Mouse (Mus musculus): ENCODE measurements around the gene Ntmt1. TPM values are rescaled to one million over a fixed set of nuclear protein-coding genes. Genes with fewer than 3 reads are reported as not detected.
A peak's percentile ranks its signal among the peaks of the same experiment; 100 is the strongest.

Gene Ntmt1
- polyA plus RNA-seq, 1 experiment from 2014 or later: 30.2 TPM

DNA sequence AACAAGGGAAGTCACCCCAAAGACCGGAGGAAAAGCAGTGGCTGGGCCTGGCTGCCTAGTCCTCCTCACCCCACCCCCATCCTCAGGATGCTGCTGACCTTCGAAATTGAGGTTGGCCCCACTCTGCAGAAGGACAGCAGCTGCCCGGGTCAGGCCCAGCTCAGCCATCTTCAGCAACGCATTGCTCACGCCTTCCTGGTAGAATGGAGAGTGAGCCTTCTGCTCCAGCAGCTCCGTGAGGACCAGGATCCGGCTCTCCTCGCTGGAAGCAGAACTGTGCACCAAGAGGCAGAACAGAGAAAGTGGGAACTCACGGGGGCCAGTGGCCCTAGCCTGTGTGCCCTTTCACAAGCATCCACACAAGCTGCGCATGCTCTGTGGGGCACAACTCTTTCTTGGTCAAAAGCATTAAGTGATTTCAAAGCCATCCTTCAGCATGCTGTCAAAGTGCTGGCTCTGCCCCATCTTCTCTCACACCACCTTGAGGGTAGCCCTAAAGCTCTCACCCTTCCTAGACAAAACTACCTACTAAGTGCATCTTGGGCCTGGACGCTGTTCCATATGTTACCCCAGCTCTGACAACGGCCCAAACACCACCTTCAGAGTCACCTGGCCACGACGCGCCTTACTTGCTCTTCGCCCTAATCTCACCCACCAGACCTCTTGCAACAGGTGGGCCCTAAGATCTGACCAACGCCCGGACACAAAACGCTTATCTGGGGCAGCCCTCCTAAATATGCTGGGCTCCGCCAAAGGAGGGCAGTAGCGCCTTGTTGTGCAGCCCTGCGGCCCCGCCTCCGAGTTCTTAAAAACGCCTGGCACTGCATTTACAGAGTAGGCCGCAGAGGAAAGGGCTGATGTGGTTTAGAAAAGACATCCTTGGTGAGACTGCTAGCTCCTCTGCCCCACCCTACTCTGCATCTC lies 19.5 kb downstream of the Ntmt1 start:
- TF ChIP-seq EP300 (IDR thresholded peaks at IDR 0.05; ENCODE audit: low read depth) (peak; percentile 94), CTCF (IDR thresholded peaks at IDR 0.05; ENCODE audit: low read depth) (peak; percentile 70)
- DNase-seq: peak; percentile 84
- H3K36me3 ChIP-seq (replicated peaks; ENCODE audit: insufficient read depth, low read length): peaks cover 46% of the 10 kb centered on the region
- H3K27me3 ChIP-seq (ENCODE audit: insufficient read depth, low read length): no peaks in the 10 kb centered on the region
- peak; percentile 77 for ATAC-seq
- peak overlapping the region; percentile 87 for H3K4me3 ChIP-seq (ENCODE audit: low read depth, low read length)
- H3K9ac ChIP-seq (replicated peaks): peak overlapping the region; percentile 90
- H3K4me2 ChIP-seq (ENCODE audit: low read depth, low read length): peak overlapping the region; percentile 83
- no peaks in the 10 kb centered on the region for H3K9me3 ChIP-seq (ENCODE audit: low read length)
- peaks cover 23% of the 10 kb centered on the region for H3K4me1 ChIP-seq (ENCODE audit: insufficient read depth)
- H3K27ac ChIP-seq (ENCODE audit: low read depth): peak overlapping the region; percentile 94
- WGBS (ENCODE audit: insufficient replicate concordance): 30% methylated on average over 26 of the region's 26 CpGs

DNA sequence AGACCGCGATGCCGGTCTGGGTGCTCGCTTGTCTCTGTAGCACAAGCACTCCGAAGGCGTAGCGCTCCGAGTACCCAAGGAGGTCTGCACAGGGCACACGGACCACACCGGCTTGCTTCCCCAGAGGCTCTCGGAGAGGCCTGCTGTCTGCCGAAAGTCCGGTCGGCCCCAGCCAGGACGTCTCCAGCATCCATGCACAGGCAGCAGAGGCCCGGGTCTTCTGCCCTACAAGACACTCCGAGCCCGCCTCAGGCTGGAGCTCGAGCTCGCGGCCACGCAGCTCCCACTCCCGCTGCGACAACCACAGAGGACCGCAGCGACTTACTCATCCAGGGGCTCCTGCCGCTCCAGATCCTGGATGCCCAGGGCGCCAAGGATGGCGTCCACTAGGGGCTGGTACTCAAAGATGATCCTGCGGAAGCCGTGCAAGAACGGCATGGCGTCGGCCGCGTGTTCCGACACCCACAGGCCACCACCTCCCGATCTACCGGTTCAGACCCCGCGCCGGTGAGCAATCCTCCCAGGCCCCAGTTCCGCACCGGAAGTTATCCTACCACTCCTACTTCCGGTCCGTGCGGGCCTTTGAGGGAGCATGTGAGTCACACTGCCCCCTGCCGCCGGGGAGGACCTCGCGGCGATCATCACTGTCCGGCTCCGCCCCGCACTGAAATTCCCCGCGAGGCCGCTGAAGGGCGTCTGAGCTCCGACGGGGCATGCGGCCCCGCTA lies 20.3 kb downstream of the Ntmt1 start:
- ATAC-seq: peak; percentile 87
- peak overlapping the region; percentile 83 for H3K4me2 ChIP-seq (ENCODE audit: low read depth, low read length)
- peak overlapping the region; percentile 87 for H3K4me3 ChIP-seq (ENCODE audit: low read depth, low read length)
- H3K27ac ChIP-seq (ENCODE audit: low read depth): peak overlapping the region; percentile 94
- H3K4me1 ChIP-seq (ENCODE audit: insufficient read depth): peaks cover 23% of the 10 kb centered on the region
- no peaks in the 10 kb centered on the region for H3K27me3 ChIP-seq (ENCODE audit: insufficient read depth, low read length)
- H3K9ac ChIP-seq (replicated peaks): peak overlapping the region; percentile 90
- WGBS (ENCODE audit: insufficient replicate concordance): under 1% methylated on average over 63 of the region's 63 CpGs
- DNase-seq: peak; percentile 97
- peaks cover 38% of the 10 kb centered on the region for H3K36me3 ChIP-seq (replicated peaks; ENCODE audit: insufficient read depth, low read length)
- no peaks in the 10 kb centered on the region for H3K9me3 ChIP-seq (ENCODE audit: low read length)
- peak; percentile 99 for TF ChIP-seq CTCF (IDR thresholded peaks at IDR 0.05; ENCODE audit: low read depth)
- TF ChIP-seq EP300 (IDR thresholded peaks at IDR 0.05; ENCODE audit: low read depth): peak; percentile 72

GRCm38 (mm10) chr2:30829315-30829714 lies 21.7 kb downstream of the Ntmt1 start:
- H3K36me3 ChIP-seq (replicated peaks; ENCODE audit: insufficient read depth, low read length): peaks cover 24% of the 10 kb centered on the region
- WGBS (ENCODE audit: insufficient replicate concordance): 38% methylated on average over 5 of the region's 5 CpGs
- H3K4me2 ChIP-seq (ENCODE audit: low read depth, low read length): no peak overlapping the region
- TF ChIP-seq EP300 (IDR thresholded peaks at IDR 0.05; ENCODE audit: low read depth) (no peak), CTCF (IDR thresholded peaks at IDR 0.05; ENCODE audit: low read depth) (peak; percentile 83)
- H3K27me3 ChIP-seq (ENCODE audit: insufficient read depth, low read length): no peaks in the 10 kb centered on the region
- H3K9me3 ChIP-seq (ENCODE audit: low read length): no peaks in the 10 kb centered on the region
- H3K9ac ChIP-seq (replicated peaks): no peak overlapping the region
- H3K27ac ChIP-seq (ENCODE audit: low read depth): no peak overlapping the region
- DNase-seq (peak; percentile 71), ATAC-seq (no peak)
- H3K4me1 ChIP-seq (ENCODE audit: insufficient read depth): peaks cover 23% of the 10 kb centered on the region
- no peak overlapping the region for H3K4me3 ChIP-seq (ENCODE audit: low read depth, low read length)

DNA sequence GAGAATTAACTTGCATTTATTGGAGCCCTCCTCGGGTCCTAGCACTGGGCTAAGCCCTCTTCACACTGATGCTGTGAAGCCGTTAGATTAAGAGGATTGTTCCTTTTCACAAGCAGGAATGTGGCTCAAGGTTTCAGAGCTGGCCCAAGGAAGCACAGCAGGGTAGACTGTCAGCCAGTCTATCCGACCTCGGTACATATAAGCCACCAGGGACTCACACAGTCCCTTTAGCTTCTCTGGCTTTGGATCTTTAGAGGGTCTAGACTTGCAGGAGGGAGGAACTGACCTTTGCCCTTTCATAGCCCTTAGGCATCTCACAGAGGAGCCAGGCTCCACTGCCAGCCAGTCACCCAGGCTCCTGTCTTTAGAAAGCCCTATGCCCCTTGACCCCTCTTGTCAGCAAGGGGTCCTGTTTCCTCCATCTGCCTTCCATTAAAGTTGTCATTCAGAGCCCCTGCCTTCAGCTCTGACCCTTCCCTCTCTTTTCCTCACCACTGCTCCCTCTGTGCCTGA lies 22.7 kb downstream of the Ntmt1 start, which contains the start of gene Asb6:
Gene Asb6 (minus strand): TSS at position 51 of the 513 bp plus-strand sequence.
- TF ChIP-seq EP300 (IDR thresholded peaks at IDR 0.05; ENCODE audit: low read depth): no peak
- no peak for TF ChIP-seq CTCF (IDR thresholded peaks at IDR 0.05; ENCODE audit: low read depth)
- Histone ChIP-seq H3K4me3 (ENCODE audit: low read depth, low read length) (no peak within 1 kb of the TSS), H3K36me3 (replicated peaks; ENCODE audit: insufficient read depth, low read length) (peaks cover 14% of the 10 kb centered on the region), H3K27me3 (ENCODE audit: insufficient read depth, low read length) (no peaks in the 10 kb centered on the region), H3K9me3 (ENCODE audit: low read length) (no peaks in the 10 kb centered on the region), H3K9ac (replicated peaks) (no peak within 1 kb of the TSS), H3K27ac (ENCODE audit: low read depth) (no peak within 1 kb of the TSS), H3K4me1 (ENCODE audit: insufficient read depth) (peaks cover 23% of the 10 kb centered on the region), H3K4me2 (ENCODE audit: low read depth, low read length) (no peak within 1 kb of the TSS)
- WGBS (ENCODE audit: insufficient replicate concordance): 58% methylated on average over 4 of the region's 4 CpGs
- DNase-seq (no peak), ATAC-seq (no peak)

DNA sequence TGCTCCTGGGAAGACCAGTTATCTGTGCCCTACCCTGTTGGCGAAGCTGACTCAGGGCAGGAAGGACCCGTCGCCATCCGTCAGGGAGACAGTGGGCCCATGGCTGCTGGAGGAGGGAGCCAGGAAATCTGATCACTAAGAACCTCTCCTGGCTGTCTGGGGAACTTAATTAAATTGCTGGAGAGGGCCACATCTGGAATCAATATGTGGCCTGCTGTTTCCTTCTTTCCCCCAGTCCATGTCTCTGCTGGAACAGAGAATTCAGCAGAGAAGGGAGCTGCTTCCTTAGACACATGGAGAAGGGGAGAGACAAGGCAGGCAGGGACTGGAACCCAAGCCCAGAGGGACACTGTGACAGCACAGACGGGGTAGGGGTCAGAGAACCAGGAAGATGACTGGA lies 26.0 kb downstream of the Ntmt1 start:
- Histone ChIP-seq H3K27ac (ENCODE audit: low read depth) (no peak overlapping the region), H3K4me1 (ENCODE audit: insufficient read depth) (peaks cover 4% of the 10 kb centered on the region), H3K4me3 (ENCODE audit: low read depth, low read length) (no peak overlapping the region), H3K9ac (replicated peaks) (no peak overlapping the region), H3K4me2 (ENCODE audit: low read depth, low read length) (no peak overlapping the region), H3K27me3 (ENCODE audit: insufficient read depth, low read length) (no peaks in the 10 kb centered on the region), H3K9me3 (ENCODE audit: low read length) (no peaks in the 10 kb centered on the region), H3K36me3 (replicated peaks; ENCODE audit: insufficient read depth, low read length) (no peaks in the 10 kb centered on the region)
- TF ChIP-seq EP300 (IDR thresholded peaks at IDR 0.05; ENCODE audit: low read depth): no peak
- TF ChIP-seq CTCF (IDR thresholded peaks at IDR 0.05; ENCODE audit: low read depth): no peak
- no peak for ATAC-seq
- WGBS (ENCODE audit: insufficient replicate concordance): 58% methylated on average over 5 of the region's 5 CpGs
- no peak for DNase-seq

All from liver, postnatal 0 days (tissue).